Mouse (Mus musculus) left cerebral cortex, adult 11 months (tissue): ENCODE results near the gene Krtap13-1.
"Not testable (repeated sequence)": the region's sequence is repeated elsewhere in the genome, so short reads cannot be mapped to it uniquely, and the experiment has no call there.

Experiments
- DNase-seq: peaks from one replicate; pipeline ENCODE4 v3.0.0; 2022; ENCODE audit warnings: low spot score

Krtap13-1 gene

GRCm38 (mm10) chr16:88728812-88729275 is at the start of gene Krtap13-1:
Gene Krtap13-1, plus strand, starts transcription at chr16:88728862.
- DNase-seq: no peak

GRCm38 (mm10) chr16:88679099-88679498 is 49.6 kb upstream of the Krtap13-1 start:
- DNase-seq: no peak

DNA sequence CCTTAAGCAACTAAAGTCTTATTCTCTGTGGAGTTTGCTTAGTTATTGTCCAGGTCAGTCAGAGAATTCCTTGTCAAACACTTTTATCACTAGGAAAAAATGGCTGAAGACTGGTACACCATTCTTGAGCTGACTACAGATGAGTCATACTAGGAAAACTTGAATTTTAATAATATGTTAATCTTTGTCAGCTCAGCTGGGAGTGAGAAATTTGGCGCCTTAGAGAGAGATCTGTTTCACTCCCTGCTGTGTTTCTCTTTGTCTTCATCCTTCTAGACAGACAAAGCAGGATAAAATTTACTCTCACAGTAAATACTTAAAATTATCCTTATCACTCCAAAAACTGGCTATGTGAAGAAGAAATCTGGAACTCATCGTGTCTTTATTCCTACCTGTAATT is 47.4 kb upstream of the Krtap13-1 start:
- no peak for DNase-seq

DNA sequence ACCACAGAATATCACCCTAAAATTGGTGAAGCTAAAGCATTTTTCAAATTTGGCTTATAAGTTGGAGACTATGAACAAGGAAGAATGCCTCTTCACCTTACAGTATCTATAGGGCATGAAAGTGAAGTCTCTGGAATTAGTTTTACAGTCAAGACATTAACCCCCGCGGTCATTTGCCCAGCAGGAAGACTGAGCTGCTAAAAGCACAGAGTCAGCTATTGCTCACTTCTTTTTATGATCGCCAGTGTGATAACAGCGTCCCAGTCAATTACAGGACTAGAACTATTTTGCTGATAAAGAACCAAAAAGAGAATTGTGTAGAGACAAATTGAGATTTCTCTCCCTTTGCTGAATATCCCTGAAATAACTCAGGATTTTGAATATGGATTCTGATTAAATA is 32.4 kb upstream of the Krtap13-1 start:
- no peak for DNase-seq

- no peak for DNase-seq
Observed at GRCm38 (mm10) chr16:88701072-88701864, 27.4 kb upstream of the Krtap13-1 start.

DNA sequence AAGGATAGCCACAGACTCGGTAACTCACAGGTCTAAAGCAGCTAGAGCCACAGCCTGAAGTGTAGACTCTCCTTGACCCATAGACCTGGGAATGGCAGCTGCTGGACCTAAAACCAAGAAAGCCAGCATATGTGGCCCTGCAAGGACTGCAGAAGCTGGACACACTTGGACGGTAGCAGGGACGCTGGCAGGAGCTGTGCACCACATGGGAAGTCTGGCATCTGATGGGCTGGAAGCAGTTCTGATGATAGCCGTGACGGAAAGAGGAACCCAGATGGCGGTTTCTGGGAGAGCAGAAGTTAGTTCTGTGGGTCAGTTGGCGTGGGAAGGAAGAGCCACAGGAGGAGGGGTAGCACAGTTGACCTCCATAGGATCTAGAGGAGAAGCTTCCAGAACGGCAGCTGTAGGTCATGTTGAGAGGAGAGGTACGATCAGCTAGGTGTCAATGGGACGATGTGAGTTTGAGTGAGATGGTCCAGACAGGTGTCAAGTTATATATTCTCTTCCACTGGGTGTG is 21.1 kb upstream of the Krtap13-1 start, which contains the start of gene 2310061N02Rik:
Gene 2310061N02Rik (minus strand): TSS at position 467 of the 517 bp plus-strand sequence.
- no peak for DNase-seq

DNA sequence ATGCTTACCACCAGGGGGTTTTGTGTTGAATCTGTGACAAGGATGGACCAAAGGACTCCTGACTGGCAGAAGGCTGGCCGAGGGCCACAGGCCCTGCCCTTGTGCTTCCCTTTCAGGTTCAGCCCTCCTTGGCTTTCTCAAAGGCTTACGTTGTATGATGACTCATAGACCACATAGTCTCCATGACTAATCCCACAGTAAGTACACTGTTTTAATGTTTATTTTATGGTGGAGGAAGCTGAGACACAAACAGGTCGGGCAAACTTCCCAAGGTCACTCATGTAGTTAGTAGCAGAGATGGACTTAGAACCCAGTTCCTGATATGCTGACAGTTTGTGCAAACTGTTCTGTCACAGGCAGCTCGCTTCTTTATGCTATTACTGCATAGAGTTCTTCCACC is 17.9 kb upstream of the Krtap13-1 start:
- DNase-seq: no peak

DNA sequence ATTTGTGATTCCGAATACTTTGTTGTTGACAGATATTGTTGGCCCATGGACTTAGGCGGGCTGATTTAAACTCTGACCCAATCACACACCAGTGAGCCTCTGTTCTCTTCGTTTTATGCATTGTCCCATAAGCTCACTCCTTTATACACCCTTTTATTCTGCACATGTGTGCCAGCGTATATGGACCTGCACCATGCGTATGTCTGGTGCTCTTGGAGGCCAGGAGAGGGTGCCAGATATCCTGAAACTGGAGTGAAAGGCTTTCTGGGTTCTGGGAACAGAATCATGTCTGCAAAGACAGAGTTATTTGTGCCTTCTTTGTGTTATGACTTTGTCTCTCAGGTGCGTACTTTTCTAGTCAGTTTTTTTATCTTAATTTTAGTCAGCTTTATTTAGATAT is 17.4 kb upstream of the Krtap13-1 start:
- DNase-seq: no peak

DNA sequence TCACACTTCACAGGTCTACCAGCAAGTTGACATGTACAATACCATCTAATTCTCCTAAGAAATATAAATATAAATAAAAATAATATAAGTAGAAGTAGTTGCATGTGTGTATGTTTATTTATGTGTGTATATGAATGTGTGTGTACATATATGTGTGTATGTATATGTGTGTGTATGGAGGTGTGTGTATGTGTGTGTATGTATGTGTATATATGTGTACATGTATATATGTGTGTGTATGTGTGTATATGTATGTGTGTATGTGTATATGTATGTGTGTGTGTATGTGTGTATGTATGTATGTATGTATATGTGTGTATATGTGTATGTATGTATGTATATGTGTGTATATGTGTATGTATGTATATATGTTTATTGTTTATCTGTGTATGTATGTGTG is 12.1 kb upstream of the Krtap13-1 start:
- DNase-seq: no peak

DNA sequence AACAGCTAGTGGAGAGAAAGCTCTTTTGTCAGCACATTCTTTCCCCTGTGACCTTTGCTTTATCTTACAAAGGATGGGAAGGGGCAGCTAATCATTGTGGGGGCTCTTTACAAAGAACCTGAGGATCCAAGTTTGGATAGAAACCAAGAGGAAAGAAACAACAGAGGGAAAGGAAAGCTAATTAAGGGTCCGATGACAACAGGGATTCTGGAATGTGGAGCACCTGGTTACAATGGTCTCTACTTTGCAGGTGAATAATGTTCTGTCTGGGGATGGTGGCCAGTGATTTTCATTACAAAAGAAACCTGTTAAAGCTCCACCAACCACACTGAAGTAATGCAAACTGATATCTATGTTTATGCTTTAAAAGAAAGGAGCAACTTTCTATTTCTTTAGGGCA is 8.6 kb upstream of the Krtap13-1 start:
- DNase-seq: no peak

DNA sequence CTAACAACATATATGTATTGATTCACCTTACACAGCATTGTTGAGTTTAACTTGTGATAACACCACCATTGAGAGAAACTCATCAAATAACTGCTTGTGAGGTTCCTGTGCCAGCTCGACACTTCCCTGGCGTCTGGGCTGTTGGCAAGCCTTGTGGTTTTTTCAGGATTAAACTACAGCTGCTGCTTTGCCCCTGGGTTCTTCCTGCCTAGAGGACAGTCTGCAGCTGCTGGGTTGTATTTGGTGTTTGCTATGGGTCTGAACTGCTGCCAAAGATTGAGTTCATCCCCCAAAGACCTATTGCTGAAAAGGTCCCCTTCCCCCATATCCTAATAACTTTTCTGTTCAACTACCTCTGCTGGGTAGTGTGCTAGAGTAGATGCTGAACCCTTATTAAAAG is 6.7 kb downstream of the Krtap13-1 start:
- no peak for DNase-seq

DNA sequence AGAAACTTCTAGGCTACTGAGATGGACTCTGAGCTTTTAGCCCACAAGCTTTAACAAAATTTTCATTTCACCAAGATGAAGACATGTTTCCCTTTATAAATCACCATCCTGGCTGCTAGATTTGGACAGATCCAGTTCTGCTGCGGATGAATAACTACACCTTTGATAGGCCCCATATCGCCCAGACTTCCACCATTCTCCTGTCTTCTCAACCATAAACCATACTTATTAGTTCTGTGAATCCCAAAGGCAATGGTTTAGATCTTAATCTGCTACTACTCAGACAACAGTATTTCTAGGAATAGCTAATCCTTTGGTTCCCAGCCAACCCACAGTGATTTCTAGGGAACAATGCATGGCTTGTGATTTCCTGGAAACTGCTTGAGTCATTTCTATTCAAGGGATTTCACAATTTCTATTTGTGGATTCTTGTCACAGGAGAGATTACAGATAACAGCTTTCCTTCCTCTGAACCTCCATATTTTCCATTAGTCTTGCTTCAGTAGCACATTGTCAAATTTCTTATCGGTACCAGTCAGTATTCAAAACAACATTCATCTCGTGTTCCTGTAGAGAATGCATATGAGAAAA is 16.2 kb downstream of the Krtap13-1 start:
- no peak for DNase-seq

DNA sequence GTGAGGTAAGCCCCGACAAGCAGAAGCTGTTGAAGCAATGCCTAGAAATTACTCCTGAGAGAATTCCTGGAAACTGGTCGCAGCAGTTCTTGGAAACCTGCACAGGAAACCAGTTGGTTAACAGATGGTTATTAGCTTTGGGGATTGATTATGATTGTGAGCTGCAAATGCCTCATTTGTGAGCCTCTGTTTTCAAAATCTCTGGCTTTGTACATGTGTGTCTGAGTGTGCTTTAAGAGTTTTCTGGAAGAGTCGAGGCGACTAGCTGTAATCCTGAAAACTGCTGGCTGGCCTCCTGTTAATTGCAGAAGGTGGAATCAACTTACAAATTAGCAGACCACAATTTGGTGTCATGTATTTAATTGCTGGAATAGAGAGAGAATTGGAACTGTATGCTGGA is 19.3 kb downstream of the Krtap13-1 start:
- no peak for DNase-seq

GRCm38 (mm10) chr16:88751535-88751934 is 22.9 kb downstream of the Krtap13-1 start, which contains the start of gene Krtap13:
Gene Krtap13, minus strand, starts transcription at chr16:88751635.
- not testable (repeated sequence) for DNase-seq

DNA sequence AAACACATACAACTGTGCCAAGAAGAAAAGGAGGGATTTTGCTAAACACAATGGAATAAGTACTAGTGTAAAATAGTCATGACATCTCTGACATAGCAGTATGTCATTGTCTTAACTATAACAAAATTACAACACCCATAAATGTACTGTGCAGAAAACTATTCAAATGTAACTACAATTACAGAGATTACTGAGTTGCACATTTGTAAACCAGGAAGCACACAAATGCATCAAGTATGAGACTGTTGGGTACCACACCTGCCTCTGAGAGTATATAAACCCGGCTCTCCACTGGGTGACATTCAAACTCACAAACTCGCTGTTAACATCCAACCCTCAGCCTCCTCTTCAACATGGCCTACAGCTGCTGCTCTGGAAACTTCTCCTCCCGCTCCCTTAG is 29.9 kb downstream of the Krtap13-1 start, which contains the start of gene 2310034C09Rik:
Gene 2310034C09Rik (plus strand): TSS at position 301 of the 400 bp plus-strand sequence.
- not testable (repeated sequence) for DNase-seq

- DNase-seq: no peak
Observed at GRCm38 (mm10) chr16:88774106-88774505, 45.4 kb downstream of the Krtap13-1 start, which contains the start of gene 2310057N15Rik. Gene 2310057N15Rik, minus strand, starts transcription at chr16:88774206.

DNA sequence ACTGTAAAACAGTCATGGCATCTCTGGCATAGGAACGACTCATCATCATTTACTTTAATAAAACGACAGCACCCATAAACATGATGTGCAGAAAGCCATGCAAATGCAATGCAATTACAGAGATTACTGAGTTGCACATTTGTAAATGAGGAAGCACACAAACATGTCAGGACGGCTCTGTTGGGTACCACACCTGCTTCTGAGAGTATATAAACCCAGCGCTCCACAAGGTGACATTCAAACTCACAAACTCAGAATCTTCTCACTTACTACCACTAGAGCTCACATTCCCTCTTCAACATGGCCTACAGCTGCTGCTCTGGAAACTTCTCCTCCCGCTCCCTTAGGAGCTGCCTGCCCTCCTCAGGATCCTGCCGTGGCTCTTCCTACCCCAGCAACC is 48.9 kb downstream of the Krtap13-1 start, which contains the start of gene Gm5965:
Gene Gm5965 (plus strand): TSS at position 301 of the 400 bp plus-strand sequence.
- DNase-seq: no peak
